Mouse (Mus musculus): ENCODE results near the gene Anapc4. TPM values are rescaled to one million over a fixed set of nuclear protein-coding genes. Genes with fewer than 3 reads are reported as not detected.

Gene Anapc4
- total and polyA plus RNA-seq, 3 experiments: 66.4 to 87.0 (median 85.6) TPM

DNA sequence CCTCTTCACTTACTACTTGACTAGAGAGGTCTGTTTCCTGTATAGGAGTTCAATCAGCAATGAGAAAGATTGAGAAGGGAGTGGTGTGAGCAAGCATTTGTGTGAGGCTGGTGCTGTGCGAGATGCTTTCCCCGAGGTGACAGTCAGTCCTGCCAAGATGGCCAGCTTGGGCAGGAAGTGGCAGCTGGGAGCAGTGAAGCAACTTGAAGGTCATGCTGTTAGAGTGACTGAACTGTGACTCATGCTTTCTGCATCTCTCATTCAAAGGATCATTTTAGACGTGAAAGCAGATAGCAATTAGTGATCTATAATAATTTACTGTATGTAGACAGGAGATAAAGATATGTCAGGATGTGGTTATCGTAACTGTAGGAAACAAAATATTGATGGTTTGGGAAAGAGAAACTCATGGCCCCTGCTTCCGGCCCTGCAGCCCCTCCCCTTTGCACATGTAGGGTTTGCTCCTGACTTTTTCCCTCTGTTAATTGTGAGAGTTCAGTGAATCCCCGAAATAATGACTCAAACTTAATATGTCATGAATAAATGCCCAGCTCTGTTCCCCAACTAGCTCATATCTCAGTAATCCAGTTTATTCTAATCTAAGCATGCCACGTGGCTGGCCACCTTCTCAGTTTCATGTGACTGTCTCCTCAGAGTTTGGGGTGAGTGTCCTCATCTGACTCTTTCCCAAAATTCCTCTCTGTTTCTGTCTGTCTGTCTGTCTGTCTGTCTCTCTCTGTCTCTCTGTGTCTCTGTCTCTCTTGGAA, 47.1 kb upstream of the Anapc4 start:
- DNase-seq (ENCODE audit: extremely low read depth): peak; percentile 17
- Histone ChIP-seq H3K9me3 (replicated peaks; ENCODE audit: low read length) (no peaks in the 10 kb centered on the region), H3K4me1 (ENCODE audit: control insufficient read depth in 1 of 2, insufficient read depth in 2 of 2) (peaks cover 2 to 26% of the 10 kb centered on the region in 2 experiments; a peak in 2 of 4 replicates), H3K4me3 (replicated peaks in 1 of 3; ENCODE audit: low read depth in 2 of 3, low read length in 2 of 3, poor library complexity in 1 of 3) (no peak overlapping the region), H3K27me3 (replicated peaks) (no peaks in the 10 kb centered on the region), H3K4me2 (ENCODE audit: insufficient read depth, low read depth, poor library complexity, severe bottlenecking) (no peak overlapping the region), H3K9ac (ENCODE audit: insufficient read depth, low read depth) (no peak overlapping the region), H3K27ac (ENCODE audit: insufficient read depth, low read depth) (no peak overlapping the region), H3K36me3 (replicated peaks in 1 of 2; ENCODE audit: control insufficient read depth in 1 of 2, insufficient read depth in 1 of 2, low read length in 1 of 2) (peaks cover 28 to 62% of the 10 kb centered on the region in 2 experiments), H3K79me2 (replicated peaks; ENCODE audit: control insufficient read depth, extremely low read depth, insufficient read depth, poor library complexity, severe bottlenecking) (peaks cover 6% of the 10 kb centered on the region; the same call in 1 of the 2 replicates)
- in situ Hi-C loops (cut with MboI; ENCODE audit: low pct_ligation_motif_present, low pct_unique_long_range_greater_than_20kb, low sequenced_read_pairs) (no loop called here), dilution Hi-C loops (cut with MboI; ENCODE audit: extremely low pct_ligation_motif_present, extremely low pct_unique_long_range_greater_than_20kb, low sequenced_read_pairs) (no loop called here)
- TF ChIP-seq MYC (IDR thresholded peaks at IDR 0.05; ENCODE audit: low read depth, low read length) (no peak), ZC3H11A (IDR thresholded peaks at IDR 0.05; ENCODE audit: low read depth, low read length) (no peak), ZNF384 (IDR thresholded peaks at IDR 0.05; ENCODE audit: low read depth, low read length) (no peak), CTCF (conservative IDR thresholded peaks at IDR 0.05 in 1 of 2, IDR thresholded peaks at IDR 0.05 in 1 of 2; ENCODE audit: low read depth in 2 of 2, low read length in 2 of 2) (no peak), USF2 (conservative IDR thresholded peaks at IDR 0.05; ENCODE audit: low read depth, low read length) (no peak), EP300 (IDR thresholded peaks at IDR 0.05; ENCODE audit: low read length) (no peak), POLR2AphosphoS2 (IDR thresholded peaks at IDR 0.05; ENCODE audit: low read depth, low read length) (no peak), JUN (IDR thresholded peaks at IDR 0.05; ENCODE audit: insufficient read depth, low read depth, low read length) (no peak), ELF1 (IDR thresholded peaks at IDR 0.05; ENCODE audit: low read depth, low read length) (no peak), KAT2A (IDR thresholded peaks at IDR 0.05; ENCODE audit: insufficient replicate concordance, low read length) (no peak), IRF4 (IDR thresholded peaks at IDR 0.05; ENCODE audit: low read depth, low read length) (no peak), NRF1 (IDR thresholded peaks at IDR 0.05; ENCODE audit: low read depth, low read length) (no peak), ZKSCAN1 (IDR thresholded peaks at IDR 0.05; ENCODE audit: borderline replicate concordance, low read depth, low read length) (no peak), MAFK (IDR thresholded peaks at IDR 0.05; ENCODE audit: insufficient replicate concordance, low read length) (no peak), UBTF (IDR thresholded peaks at IDR 0.05; ENCODE audit: low read depth, low read length) (no peak), E2F4 (IDR thresholded peaks at IDR 0.05; ENCODE audit: insufficient replicate concordance, low read depth, low read length) (no peak), HCFC1 (IDR thresholded peaks at IDR 0.05; ENCODE audit: low read depth, low read length) (no peak), MXI1 (IDR thresholded peaks at IDR 0.05; ENCODE audit: low read depth, low read length) (no peak), USF1 (IDR thresholded peaks at IDR 0.05; ENCODE audit: low read depth, low read length) (no peak), NELFE (IDR thresholded peaks at IDR 0.05; ENCODE audit: low read depth, low read length) (no peak)

- Histone ChIP-seq H3K9ac (ENCODE audit: insufficient read depth, low read depth) (no peak overlapping the region), H3K9me3 (replicated peaks; ENCODE audit: low read length) (no peaks in the 10 kb centered on the region), H3K4me3 (replicated peaks in 1 of 3; ENCODE audit: low read depth in 2 of 3, low read length in 2 of 3, poor library complexity in 1 of 3) (no peak overlapping the region), H3K4me1 (ENCODE audit: control insufficient read depth in 1 of 2, insufficient read depth in 2 of 2) (no peaks in the 10 kb centered on the region), H3K36me3 (replicated peaks in 1 of 2; ENCODE audit: control insufficient read depth in 1 of 2, insufficient read depth in 1 of 2, low read length in 1 of 2) (peaks cover 38 to 93% of the 10 kb centered on the region in 2 experiments), H3K27ac (ENCODE audit: insufficient read depth, low read depth) (no peak overlapping the region), H3K4me2 (ENCODE audit: insufficient read depth, low read depth, poor library complexity, severe bottlenecking) (no peak overlapping the region), H3K27me3 (replicated peaks) (no peaks in the 10 kb centered on the region), H3K79me2 (replicated peaks; ENCODE audit: control insufficient read depth, extremely low read depth, insufficient read depth, poor library complexity, severe bottlenecking) (no peaks in the 10 kb centered on the region; the same call in 1 of the 2 replicates)
- DNase-seq (ENCODE audit: extremely low read depth): no peak
- dilution Hi-C loops (cut with MboI; ENCODE audit: extremely low pct_ligation_motif_present, extremely low pct_unique_long_range_greater_than_20kb, low sequenced_read_pairs) (no loop called here), in situ Hi-C loops (cut with MboI; ENCODE audit: low pct_ligation_motif_present, low pct_unique_long_range_greater_than_20kb, low sequenced_read_pairs) (no loop called here)
- TF ChIP-seq CHD1 (IDR thresholded peaks at IDR 0.05; ENCODE audit: low read depth, low read length) (no peak), CHD2 (IDR thresholded peaks at IDR 0.05; ENCODE audit: low read length) (no peak), PAX5 (IDR thresholded peaks at IDR 0.05; ENCODE audit: low read length) (no peak), NRF1 (IDR thresholded peaks at IDR 0.05; ENCODE audit: low read depth, low read length) (no peak), ETS1 (conservative IDR thresholded peaks at IDR 0.05; ENCODE audit: low read depth, low read length) (no peak), HCFC1 (IDR thresholded peaks at IDR 0.05; ENCODE audit: low read depth, low read length) (no peak), GABPA (IDR thresholded peaks at IDR 0.05; ENCODE audit: insufficient replicate concordance, low read depth, low read length) (no peak), ZMIZ1 (IDR thresholded peaks at IDR 0.05; ENCODE audit: low read depth, low read length) (no peak)
These were observed 40.6 kb upstream of the Anapc4 start for GRCm38 (mm10) chr5:52793230-52793629.
